Mouse (Mus musculus): ENCODE results near the gene Zfp473.

DNA sequence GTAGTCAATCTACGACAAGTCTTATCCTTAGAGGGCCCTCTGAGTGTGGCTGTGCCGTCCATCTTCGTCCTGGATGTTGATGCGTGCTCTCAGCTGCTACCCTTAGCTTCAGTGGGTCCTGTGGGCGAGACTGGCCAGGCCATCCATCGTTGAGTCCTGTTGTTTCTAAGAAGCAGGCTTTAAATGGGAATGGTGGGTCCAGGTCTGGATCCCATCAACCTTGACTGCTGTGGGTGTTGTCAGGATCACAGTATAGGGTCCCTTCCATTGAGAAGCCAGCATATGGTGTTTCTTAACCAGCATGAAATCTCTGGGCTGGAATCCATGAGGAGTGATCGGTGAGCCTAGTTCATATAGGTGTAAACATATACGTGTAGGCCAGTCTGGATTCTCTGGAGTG lies 29.3 kb upstream of the Zfp473 start:
- no peak for TF ChIP-seq CTCF (IDR thresholded peaks at IDR 0.05; ENCODE audit: insufficient read depth, low read length)
- TF ChIP-seq POLR2A (IDR thresholded peaks at IDR 0.05; ENCODE audit: borderline replicate concordance, extremely low read depth, low read depth, low read length), result no peak

Data from lung, adult 2 months (tissue).